Mouse (Mus musculus) lung, postnatal 0 days (tissue): ENCODE data around the gene Gm20388.

Experiments used
- CTCF ChIP-seq: IDR thresholded peaks from 2 replicates; pipeline ENCODE4 v1.5.1; 2016; ENCODE audit warnings: antibody characterized with exemption, mild to moderate bottlenecking
- EP300 ChIP-seq: IDR thresholded peaks from 2 replicates; pipeline ENCODE4 v1.6.1; 2016; ENCODE audit warnings: antibody characterized with exemption, mild to moderate bottlenecking, control low read depth

GRCm38 (mm10) chr8:123255170-123255569, 3344.5 kb downstream of the Gm20388 start:
- TF ChIP-seq EP300 (no peak), CTCF (peak; percentile 53)
